Mouse (Mus musculus): ENCODE measurements around the gene Ercc1. TPM values are rescaled to one million over a fixed set of nuclear protein-coding genes. Genes with fewer than 3 reads are reported as not detected.

The Ercc1 gene
- total RNA-seq (2012; rRNA removed), result 22.2 and 25.9 TPM in 2 replicates
- polyA plus RNA-seq (2012; ENCODE audit: insufficient read depth in 1 of 2, insufficient read length in 2 of 2, low read depth in 1 of 2, low replicate concordance in 2 of 2, missing spikeins in 1 of 2), result 10 to 100 TPM in 1 of 2 experiments, not detected in 1; 37.5 TPM

GRCm38 (mm10) chr7:19344237-19344847 is at the start of gene Ercc1:
Gene Ercc1, plus strand, starts transcription at chr7:19344778.
- no peak for DNase-seq (ENCODE audit: low read depth, low spot score)
- TF ChIP-seq JUND (IDR thresholded peaks at IDR 0.05; ENCODE audit: low read depth, low read length) (no peak), MAX (IDR thresholded peaks at IDR 0.05; ENCODE audit: low read length) (0 out of 2 replicates have a peak, but pooled peaks have one; percentile 0), USF1 (IDR thresholded peaks at IDR 0.05; ENCODE audit: low read depth, low read length) (0 out of 2 replicates have a peak, but pooled peaks have one; percentile 4), ZMIZ1 (IDR thresholded peaks at IDR 0.05; ENCODE audit: low read depth, low read length) (0 out of 2 replicates have a peak, but pooled peaks have one; percentile 17)
- Histone ChIP-seq H3K9me3 (replicated peaks; ENCODE audit: insufficient read depth, low read length) (no peaks in the 10 kb centered on the region), H3K27ac (ENCODE audit: control insufficient read depth, low read depth, low read length) (peak within 1 kb of the TSS; percentile 43), H3K27me3 (ENCODE audit: control insufficient read depth in 1 of 2, insufficient read depth in 2 of 2, low read length in 2 of 2) (peaks cover 0 to 6% of the 10 kb centered on the region in 2 experiments; a peak in 2 of 4 replicates), H3K79me2 (ENCODE audit: control insufficient read depth, insufficient read depth, low read length, poor library complexity) (no peaks in the 10 kb centered on the region), H3K4me3 (ENCODE audit: control insufficient read depth in 1 of 2, insufficient read depth in 1 of 2, low read depth in 2 of 2, low read length in 2 of 2) (peak within 1 kb of the TSS; percentile 66 to 70), H3K4me1 (ENCODE audit: control insufficient read depth in 1 of 2, insufficient read depth in 2 of 2, low read length in 2 of 2) (peaks cover 2 to 18% of the 10 kb centered on the region in 2 experiments; a peak in 3 of 4 replicates), H3K9ac (ENCODE audit: control insufficient read depth, low read depth, low read length, poor library complexity, severe bottlenecking) (peak within 1 kb of the TSS; percentile 70), H3K36me3 (ENCODE audit: control insufficient read depth in 1 of 2, insufficient read depth in 2 of 2, low read length in 2 of 2) (peaks cover 0 to 5% of the 10 kb centered on the region in 2 experiments; a peak in 2 of 4 replicates)

DNA sequence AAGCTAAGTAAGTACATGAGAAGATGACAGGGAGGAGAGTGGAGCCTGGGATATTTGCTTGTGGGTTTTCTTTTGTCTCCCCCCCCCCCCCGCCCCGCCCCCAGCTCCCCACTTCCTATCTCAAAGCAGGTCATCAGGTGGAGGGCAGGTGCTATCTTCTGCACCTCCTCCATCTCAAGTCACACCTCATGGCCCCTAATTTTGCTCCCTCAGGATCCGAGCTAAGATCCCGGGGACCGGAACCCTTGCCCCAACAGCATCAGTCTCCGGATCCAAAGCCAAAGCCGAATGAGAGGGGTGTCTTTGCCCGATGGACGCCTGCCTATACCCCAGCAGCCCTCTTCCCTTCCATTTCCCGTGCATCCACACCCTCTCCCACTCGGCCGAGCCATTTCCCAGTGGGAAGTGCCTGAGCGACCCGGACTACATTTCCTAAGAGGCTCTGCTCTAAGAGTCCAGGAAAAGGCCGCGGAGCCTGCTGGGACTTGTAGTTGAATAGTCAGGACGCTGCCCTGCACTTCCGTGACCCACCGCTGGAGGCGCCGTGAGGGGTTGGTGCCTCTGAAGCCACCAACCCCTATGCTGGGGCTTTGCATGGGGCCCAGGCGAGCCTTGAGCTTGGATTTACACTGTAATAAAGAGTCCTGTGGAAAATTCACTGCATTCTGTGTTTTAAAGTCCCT is 48.9 kb upstream of the Ercc1 start:
- Histone ChIP-seq H3K4me3 (ENCODE audit: control insufficient read depth in 1 of 2, insufficient read depth in 1 of 2, low read depth in 2 of 2, low read length in 2 of 2) (peak overlapping the region; percentile 55 to 64), H3K4me1 (ENCODE audit: control insufficient read depth in 1 of 2, insufficient read depth in 2 of 2, low read length in 2 of 2) (peaks cover 0 to 14% of the 10 kb centered on the region in 2 experiments; a peak in 2 of 4 replicates), H3K27ac (ENCODE audit: control insufficient read depth, low read depth, low read length) (no peak overlapping the region), H3K79me2 (ENCODE audit: control insufficient read depth, insufficient read depth, low read length, poor library complexity) (no peaks in the 10 kb centered on the region), H3K27me3 (ENCODE audit: control insufficient read depth in 1 of 2, insufficient read depth in 2 of 2, low read length in 2 of 2) (no peaks in the 10 kb centered on the region), H3K9ac (ENCODE audit: control insufficient read depth, low read depth, low read length, poor library complexity, severe bottlenecking) (peak overlapping the region; percentile 41; the same call in 1 of the 2 replicates), H3K9me3 (replicated peaks; ENCODE audit: insufficient read depth, low read length) (no peaks in the 10 kb centered on the region), H3K36me3 (ENCODE audit: control insufficient read depth in 1 of 2, insufficient read depth in 2 of 2, low read length in 2 of 2) (peaks cover 0 to 5% of the 10 kb centered on the region in 2 experiments; a peak in 1 of 4 replicates)
- DNase-seq (ENCODE audit: low read depth, low spot score), result peak; percentile 90
- peak; percentile 93 for TF ChIP-seq ELF1 (IDR thresholded peaks at IDR 0.05; ENCODE audit: low read depth, low read length)
- no peak for TF ChIP-seq POLR2A (IDR thresholded peaks at IDR 0.05; ENCODE audit: control insufficient read depth in 1 of 2, insufficient read depth in 1 of 2, low read depth in 1 of 2, low read length in 2 of 2, poor library complexity in 1 of 2)
- TF ChIP-seq CTCF (IDR thresholded peaks at IDR 0.05 in 2 of 3, conservative IDR thresholded peaks at IDR 0.05 in 1 of 3; ENCODE audit: control insufficient read depth in 1 of 3, insufficient read depth in 1 of 3, low read depth in 2 of 3, low read length in 3 of 3, poor library complexity in 1 of 3, severe bottlenecking in 1 of 3), result peak; percentile 74 to 80 (median 78)
- peak; percentile 99 for TF ChIP-seq HCFC1 (IDR thresholded peaks at IDR 0.05; ENCODE audit: low read depth, low read length)
- TF ChIP-seq KAT2A (conservative IDR thresholded peaks at IDR 0.05; ENCODE audit: low read depth, low read length), result peak; percentile 93

DNA sequence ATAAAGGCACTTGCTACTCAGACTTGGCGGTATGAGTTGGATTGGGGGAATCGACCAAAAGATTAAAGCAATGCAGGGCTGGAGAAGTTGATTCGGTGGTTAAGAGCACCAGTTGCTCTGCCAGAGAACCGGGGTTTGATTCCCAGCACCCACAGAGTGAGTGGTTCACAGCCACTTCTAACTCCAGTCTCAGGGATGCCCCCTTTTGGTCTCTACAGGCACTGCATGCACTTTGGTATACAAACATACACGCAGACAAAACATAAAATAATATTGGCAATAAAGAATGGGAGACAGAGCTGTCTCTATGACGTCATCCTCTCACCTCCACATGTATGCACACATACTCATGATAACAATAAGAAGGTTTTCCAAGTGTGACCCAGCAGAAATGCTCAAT is 47.5 kb upstream of the Ercc1 start:
- Histone ChIP-seq H3K4me1 (ENCODE audit: control insufficient read depth in 1 of 2, insufficient read depth in 2 of 2, low read length in 2 of 2) (peaks cover 0 to 8% of the 10 kb centered on the region in 2 experiments; a peak in 2 of 4 replicates), H3K27me3 (ENCODE audit: control insufficient read depth in 1 of 2, insufficient read depth in 2 of 2, low read length in 2 of 2) (no peaks in the 10 kb centered on the region), H3K79me2 (ENCODE audit: control insufficient read depth, insufficient read depth, low read length, poor library complexity) (no peaks in the 10 kb centered on the region), H3K4me3 (ENCODE audit: control insufficient read depth in 1 of 2, insufficient read depth in 1 of 2, low read depth in 2 of 2, low read length in 2 of 2) (no peak overlapping the region), H3K9ac (ENCODE audit: control insufficient read depth, low read depth, low read length, poor library complexity, severe bottlenecking) (no peak overlapping the region), H3K36me3 (ENCODE audit: control insufficient read depth in 1 of 2, insufficient read depth in 2 of 2, low read length in 2 of 2) (no peaks in the 10 kb centered on the region), H3K9me3 (replicated peaks; ENCODE audit: insufficient read depth, low read length) (no peaks in the 10 kb centered on the region), H3K27ac (ENCODE audit: control insufficient read depth, low read depth, low read length) (no peak overlapping the region)
- TF ChIP-seq USF2 (IDR thresholded peaks at IDR 0.05; ENCODE audit: borderline replicate concordance in 1 of 2, insufficient read depth in 1 of 2, low read depth in 1 of 2, low read length in 2 of 2), result no peak
- TF ChIP-seq CTCF (IDR thresholded peaks at IDR 0.05 in 2 of 3, conservative IDR thresholded peaks at IDR 0.05 in 1 of 3; ENCODE audit: control insufficient read depth in 1 of 3, insufficient read depth in 1 of 3, low read depth in 2 of 3, low read length in 3 of 3, poor library complexity in 1 of 3, severe bottlenecking in 1 of 3), result peak in 2 of 3 experiments; percentile 35 to 39; a peak in 4 of 6 replicates
- peak; percentile 47 for DNase-seq (ENCODE audit: low read depth, low spot score)
